In the genomic region with DNA sequence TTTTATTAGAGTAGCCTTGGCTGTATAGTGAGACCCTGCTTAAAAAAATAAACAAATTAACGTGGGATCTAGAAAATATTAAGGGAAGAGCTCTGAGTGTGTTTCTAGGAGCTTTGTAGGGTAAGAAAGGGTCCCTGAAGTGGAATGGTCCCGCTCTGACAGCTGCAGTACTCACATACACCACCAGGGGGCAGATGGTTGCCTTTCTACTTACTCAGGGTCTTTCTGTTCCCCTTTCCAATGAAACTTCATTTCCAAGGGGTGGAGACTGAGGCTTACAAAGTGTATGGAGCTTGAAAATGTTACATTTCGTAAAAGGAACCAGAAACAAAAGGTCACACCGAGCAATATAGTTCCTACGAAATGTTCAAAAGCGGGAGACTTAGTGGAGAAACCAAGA, we compare ENCODE assay signal across 9 mouse cellular contexts. TPM values are rescaled to one million over a fixed set of nuclear protein-coding genes. Genes with fewer than 3 reads are reported as not detected.
DNase-seq lines count a peak whose midpoint lies in the region; ATAC-seq and TF ChIP-seq lines count a peak whose summit lies in the region.
"Had no signal": no experiment of that assay in that cellular context is flagged by ENCODE, and none has a peak within 500 bp of the region (broad histone marks: within the 10 kb centered on the region; RNA-seq: fewer than 3 reads in every experiment).

No protein-coding gene starts in this region.

- H3K4me3 ChIP-seq in hindbrain, embryonic 14.5 days (replicated peaks; ENCODE audit: low read length): no peak overlapping the region
- no peak overlapping the region for H3K4me3 ChIP-seq in hindbrain, embryonic 13.5 days
- no peak overlapping the region for H3K4me3 ChIP-seq in embryonic facial prominence, embryonic 12.5 days
- no peak overlapping the region for H3K4me3 ChIP-seq in hindbrain, postnatal 0 days (ENCODE audit: low read length)
- no peak overlapping the region for H3K4me3 ChIP-seq in limb, embryonic 12.5 days (replicated peaks)
- H3K4me3 ChIP-seq in neural tube, embryonic 11.5 days (ENCODE audit: low read depth, low read length): no peak overlapping the region
- H3K4me3 ChIP-seq: heart, embryonic 13.5 days had no signal

- H3K27ac ChIP-seq in hindbrain, embryonic 14.5 days: no peak overlapping the region
- no peak overlapping the region for H3K27ac ChIP-seq in hindbrain, embryonic 13.5 days
- H3K27ac ChIP-seq in embryonic facial prominence, embryonic 12.5 days: no peak overlapping the region
- H3K27ac ChIP-seq in hindbrain, postnatal 0 days: no peak overlapping the region
- no peak overlapping the region for H3K27ac ChIP-seq in limb, embryonic 12.5 days
- H3K27ac ChIP-seq in neural tube, embryonic 11.5 days (ENCODE audit: low read depth, low read length): no peak overlapping the region
- H3K27ac ChIP-seq: heart, embryonic 13.5 days had no signal

- H3K9me3 ChIP-seq in hindbrain, embryonic 14.5 days (ENCODE audit: control insufficient read depth, low read length): no peaks in the 10 kb centered on the region
- H3K9me3 ChIP-seq in hindbrain, embryonic 13.5 days: no peaks in the 10 kb centered on the region
- no peaks in the 10 kb centered on the region for H3K9me3 ChIP-seq in embryonic facial prominence, embryonic 12.5 days
- no peaks in the 10 kb centered on the region for H3K9me3 ChIP-seq in hindbrain, postnatal 0 days (ENCODE audit: low read length)
- H3K9me3 ChIP-seq in limb, embryonic 12.5 days: no peaks in the 10 kb centered on the region
- H3K9me3 ChIP-seq in neural tube, embryonic 11.5 days (ENCODE audit: control insufficient read depth, low read length): no peaks in the 10 kb centered on the region
- H3K9me3 ChIP-seq: heart, embryonic 13.5 days had no signal

- H3K27me3 ChIP-seq in hindbrain, embryonic 14.5 days (ENCODE audit: control insufficient read depth, insufficient read depth, low read length): peaks cover 25% of the 10 kb centered on the region
- H3K27me3 ChIP-seq in hindbrain, embryonic 13.5 days: peaks cover 33% of the 10 kb centered on the region
- 0 out of 2 replicates have a peak, but pooled peaks cover 4% of the 10 kb centered on the region for H3K27me3 ChIP-seq in embryonic facial prominence, embryonic 12.5 days
- H3K27me3 ChIP-seq in hindbrain, postnatal 0 days (ENCODE audit: insufficient read depth, low read length): no peaks in the 10 kb centered on the region
- 0 out of 2 replicates have a peak, but pooled peaks cover 3% of the 10 kb centered on the region for H3K27me3 ChIP-seq in limb, embryonic 12.5 days
- peaks cover 3% of the 10 kb centered on the region; the same call in 1 of the 2 replicates for H3K27me3 ChIP-seq in neural tube, embryonic 11.5 days (ENCODE audit: control insufficient read depth, insufficient read depth, low read length)

- TF ChIP-seq CTCF in hindbrain, postnatal 0 days (IDR thresholded peaks at IDR 0.05; ENCODE audit: low read depth): peak; percentile 94

- no peak for ATAC-seq in hindbrain, embryonic 14.5 days (ENCODE audit: low FRiP score)
- no peak for ATAC-seq in hindbrain, embryonic 13.5 days (ENCODE audit: low FRiP score)
- no peak for ATAC-seq in embryonic facial prominence, embryonic 12.5 days (ENCODE audit: insufficient number of reproducible peaks, insufficient read depth, low FRiP score, low TSS enrichment)
- ATAC-seq in hindbrain, postnatal 0 days: no peak
- no peak for ATAC-seq in limb, embryonic 12.5 days (ENCODE audit: insufficient number of reproducible peaks, insufficient read depth, low FRiP score, low TSS enrichment, low read depth)
- no peak for ATAC-seq in neural tube, embryonic 11.5 days (ENCODE audit: insufficient read depth, low FRiP score, low TSS enrichment)

- H3K9ac ChIP-seq in hindbrain, embryonic 14.5 days: no peak overlapping the region
- no peak overlapping the region for H3K9ac ChIP-seq in hindbrain, embryonic 13.5 days
- no peak overlapping the region for H3K9ac ChIP-seq in embryonic facial prominence, embryonic 12.5 days
- H3K9ac ChIP-seq in hindbrain, postnatal 0 days (replicated peaks; ENCODE audit: low read length): no peak overlapping the region
- no peak overlapping the region for H3K9ac ChIP-seq in limb, embryonic 12.5 days (replicated peaks)
- H3K9ac ChIP-seq in neural tube, embryonic 11.5 days (ENCODE audit: low read length): no peak overlapping the region
- H3K9ac ChIP-seq: heart, embryonic 13.5 days had no signal

- WGBS in hindbrain, embryonic 14.5 days: 15% methylated on average over 6 of the region's 6 CpGs
- WGBS in hindbrain, embryonic 13.5 days: 15% methylated on average over 6 of the region's 6 CpGs
- WGBS in embryonic facial prominence, embryonic 12.5 days: 10% methylated on average over 6 of the region's 6 CpGs
- WGBS in hindbrain, postnatal 0 days: 8% methylated on average over 6 of the region's 6 CpGs
- 16% methylated on average over 6 of the region's 6 CpGs for WGBS in limb, embryonic 12.5 days
- WGBS in neural tube, embryonic 11.5 days: 16% methylated on average over 6 of the region's 6 CpGs

- H3K4me1 ChIP-seq in hindbrain, embryonic 14.5 days (replicated peaks; ENCODE audit: control insufficient read depth, insufficient read depth, low read length): peaks cover 18% of the 10 kb centered on the region
- peaks cover 19% of the 10 kb centered on the region for H3K4me1 ChIP-seq in hindbrain, embryonic 13.5 days (replicated peaks)
- peaks cover 42% of the 10 kb centered on the region for H3K4me1 ChIP-seq in embryonic facial prominence, embryonic 12.5 days
- peaks cover 12% of the 10 kb centered on the region; the same call in 1 of the 2 replicates for H3K4me1 ChIP-seq in hindbrain, postnatal 0 days (ENCODE audit: insufficient read depth, low read length)
- H3K4me1 ChIP-seq in limb, embryonic 12.5 days (replicated peaks): peaks cover 49% of the 10 kb centered on the region
- H3K4me1 ChIP-seq in neural tube, embryonic 11.5 days (ENCODE audit: control insufficient read depth, insufficient read depth, low read length): peaks cover 7% of the 10 kb centered on the region; the same call in 1 of the 2 replicates

- no peak overlapping the region for H3K4me2 ChIP-seq in hindbrain, embryonic 14.5 days (replicated peaks)
- H3K4me2 ChIP-seq in hindbrain, embryonic 13.5 days: no peak overlapping the region
- H3K4me2 ChIP-seq in embryonic facial prominence, embryonic 12.5 days (replicated peaks): 0 out of 2 replicates have a peak overlapping the region, but pooled peaks have one; percentile 6
- H3K4me2 ChIP-seq in hindbrain, postnatal 0 days (ENCODE audit: low read depth, low read length): no peak overlapping the region
- H3K4me2 ChIP-seq in limb, embryonic 12.5 days: peak overlapping the region; percentile 26; the same call in 1 of the 2 replicates
- H3K4me2 ChIP-seq in neural tube, embryonic 11.5 days (ENCODE audit: low read depth): no peak overlapping the region
- H3K4me2 ChIP-seq: heart, embryonic 13.5 days had no signal

- no peaks in the 10 kb centered on the region for H3K36me3 ChIP-seq in hindbrain, embryonic 14.5 days (replicated peaks; ENCODE audit: control insufficient read depth, insufficient read depth)
- no peaks in the 10 kb centered on the region for H3K36me3 ChIP-seq in hindbrain, embryonic 13.5 days
- H3K36me3 ChIP-seq in embryonic facial prominence, embryonic 12.5 days: 0 out of 2 replicates have a peak, but pooled peaks cover 2% of the 10 kb centered on the region
- no peaks in the 10 kb centered on the region for H3K36me3 ChIP-seq in hindbrain, postnatal 0 days (ENCODE audit: insufficient read depth, low read length)
- H3K36me3 ChIP-seq in limb, embryonic 12.5 days: peaks cover 2% of the 10 kb centered on the region; the same call in 1 of the 2 replicates
- no peaks in the 10 kb centered on the region for H3K36me3 ChIP-seq in neural tube, embryonic 11.5 days (ENCODE audit: control insufficient read depth, insufficient read depth, low read length)

- peak; percentile 86 for DNase-seq in hindbrain, embryonic 14.5 days (ENCODE audit: low spot score)
- DNase-seq in adrenal gland, adult 18-20 months (ENCODE audit: low spot score in 2 of 2): peak; percentile 77 to 79
- peak; percentile 84 for DNase-seq in hindbrain, postnatal 0 days (ENCODE audit: low spot score)
- DNase-seq in neural tube, embryonic 11.5 days (ENCODE audit: low spot score): peak; percentile 84
- DNase-seq in thymus, postnatal 0 days (ENCODE audit: low spot score): peak; percentile 68

RNA-seq across cellular contexts. Expression of a gene that starts 1.6 kb away (rescaled TPM):
- 0.79 and 0.87 TPM in 2 replicates for polyA plus RNA-seq in hindbrain, embryonic 14.5 days (2014; fragmentation: Nextera tagmentation; extraction: Ambion mirVana)
- polyA plus RNA-seq in hindbrain, embryonic 13.5 days (2015; fragmentation: Nextera tagmentation; extraction: Ambion mirVana): 0.38 and 0.43 TPM in 2 replicates
- total RNA-seq in adrenal gland, adult 18-20 months (2021): 10 to 100 TPM; 31.7 to 36.8 TPM
- polyA plus RNA-seq in embryonic facial prominence, embryonic 12.5 days (2016; fragmentation: Nextera tagmentation; extraction: Ambion mirVana): 1.0 and 1.8 TPM in 2 replicates
- 0.61 and 1.3 TPM in 2 replicates for total RNA-seq in hindbrain, postnatal 0 days (2014; rRNA removed)
- polyA plus RNA-seq in hindbrain, postnatal 0 days (2015; fragmentation: Nextera tagmentation; extraction: Ambion mirVana): 2.0 and 2.3 TPM in 2 replicates
- 1.5 and 1.8 TPM in 2 replicates for polyA plus RNA-seq in limb, embryonic 12.5 days (2016; fragmentation: Nextera tagmentation; extraction: Ambion mirVana)
- 1.2 and 1.6 TPM in 2 replicates for polyA plus RNA-seq in neural tube, embryonic 11.5 days (2014; fragmentation: Nextera tagmentation; extraction: Ambion mirVana)
- polyA plus RNA-seq in thymus, postnatal 0 days (2015; fragmentation: Nextera tagmentation; extraction: Ambion mirVana): 0.74 and 0.78 TPM in 2 replicates

RNA-seq across cellular contexts. Expression of a gene that starts 2.9 kb away (rescaled TPM):
- polyA plus RNA-seq in hindbrain, embryonic 14.5 days (2014; fragmentation: Nextera tagmentation; extraction: Ambion mirVana): 19.2 and 20.4 TPM in 2 replicates
- 16.1 TPM in 2 replicates for polyA plus RNA-seq in hindbrain, embryonic 13.5 days (2015; fragmentation: Nextera tagmentation; extraction: Ambion mirVana)
- 10 to 100 TPM; 35.9 to 54.0 TPM for total RNA-seq in adrenal gland, adult 18-20 months (2021)
- 16.3 and 17.9 TPM in 2 replicates for polyA plus RNA-seq in embryonic facial prominence, embryonic 12.5 days (2016; fragmentation: Nextera tagmentation; extraction: Ambion mirVana)
- total RNA-seq in hindbrain, postnatal 0 days (2014; rRNA removed): 60.3 and 60.5 TPM in 2 replicates
- 16.2 and 18.1 TPM in 2 replicates for polyA plus RNA-seq in hindbrain, postnatal 0 days (2015; fragmentation: Nextera tagmentation; extraction: Ambion mirVana)
- 13.5 and 13.6 TPM in 2 replicates for polyA plus RNA-seq in limb, embryonic 12.5 days (2016; fragmentation: Nextera tagmentation; extraction: Ambion mirVana)
- 14.1 and 16.4 TPM in 2 replicates for polyA plus RNA-seq in neural tube, embryonic 11.5 days (2014; fragmentation: Nextera tagmentation; extraction: Ambion mirVana)
- 6.7 and 9.0 TPM in 2 replicates for polyA plus RNA-seq in thymus, postnatal 0 days (2015; fragmentation: Nextera tagmentation; extraction: Ambion mirVana)

RNA-seq across cellular contexts. Expression of a gene that starts 46.7 kb away (rescaled TPM):
- polyA plus RNA-seq in hindbrain, embryonic 14.5 days (2014; fragmentation: Nextera tagmentation; extraction: Ambion mirVana): 2.6 and 3.6 TPM in 2 replicates
- 3.2 and 3.5 TPM in 2 replicates for polyA plus RNA-seq in hindbrain, embryonic 13.5 days (2015; fragmentation: Nextera tagmentation; extraction: Ambion mirVana)
- total RNA-seq in adrenal gland, adult 18-20 months (2021): 10 to 100 TPM in 1 of 2 experiments, 1 to 10 TPM in 1; 8.4 to 10.0 TPM
- 4.1 and 4.6 TPM in 2 replicates for polyA plus RNA-seq in embryonic facial prominence, embryonic 12.5 days (2016; fragmentation: Nextera tagmentation; extraction: Ambion mirVana)
- total RNA-seq in hindbrain, postnatal 0 days (2014; rRNA removed): 18.8 and 22.4 TPM in 2 replicates
- 3.8 and 4.3 TPM in 2 replicates for polyA plus RNA-seq in hindbrain, postnatal 0 days (2015; fragmentation: Nextera tagmentation; extraction: Ambion mirVana)
- polyA plus RNA-seq in limb, embryonic 12.5 days (2016; fragmentation: Nextera tagmentation; extraction: Ambion mirVana): 3.6 and 4.1 TPM in 2 replicates
- polyA plus RNA-seq in neural tube, embryonic 11.5 days (2014; fragmentation: Nextera tagmentation; extraction: Ambion mirVana): 2.0 and 2.7 TPM in 2 replicates
- 2.7 and 4.0 TPM in 2 replicates for polyA plus RNA-seq in thymus, postnatal 0 days (2015; fragmentation: Nextera tagmentation; extraction: Ambion mirVana)

RNA-seq across cellular contexts. Expression of a gene that starts 46.7 kb away (rescaled TPM):
- 34.2 and 38.8 TPM in 2 replicates for polyA plus RNA-seq in hindbrain, embryonic 14.5 days (2014; fragmentation: Nextera tagmentation; extraction: Ambion mirVana)
- 43.9 and 44.9 TPM in 2 replicates for polyA plus RNA-seq in hindbrain, embryonic 13.5 days (2015; fragmentation: Nextera tagmentation; extraction: Ambion mirVana)
- 10 to 100 TPM; 70.0 to 92.4 TPM for total RNA-seq in adrenal gland, adult 18-20 months (2021)
- 61.7 and 63.5 TPM in 2 replicates for polyA plus RNA-seq in embryonic facial prominence, embryonic 12.5 days (2016; fragmentation: Nextera tagmentation; extraction: Ambion mirVana)
- total RNA-seq in hindbrain, postnatal 0 days (2014; rRNA removed): 26.4 and 46.5 TPM in 2 replicates
- polyA plus RNA-seq in hindbrain, postnatal 0 days (2015; fragmentation: Nextera tagmentation; extraction: Ambion mirVana): 42.8 and 44.3 TPM in 2 replicates
- 79.4 and 80.0 TPM in 2 replicates for polyA plus RNA-seq in limb, embryonic 12.5 days (2016; fragmentation: Nextera tagmentation; extraction: Ambion mirVana)
- 49.3 and 54.0 TPM in 2 replicates for polyA plus RNA-seq in neural tube, embryonic 11.5 days (2014; fragmentation: Nextera tagmentation; extraction: Ambion mirVana)
- polyA plus RNA-seq in thymus, postnatal 0 days (2015; fragmentation: Nextera tagmentation; extraction: Ambion mirVana): 86.5 and 92.5 TPM in 2 replicates

RNA-seq across cellular contexts. Expression of a gene that starts 56.1 kb away (rescaled TPM):
- polyA plus RNA-seq in hindbrain, embryonic 14.5 days (2014; fragmentation: Nextera tagmentation; extraction: Ambion mirVana): 0.98 and 1.1 TPM in 2 replicates
- polyA plus RNA-seq in hindbrain, embryonic 13.5 days (2015; fragmentation: Nextera tagmentation; extraction: Ambion mirVana): 0.32 and 0.50 TPM in 2 replicates
- under 1 TPM in 1 of 2 experiments, not detected in 1; 0.17 TPM for total RNA-seq in adrenal gland, adult 18-20 months (2021)
- 0.06 TPM in 1 of 2 replicates, not detected in the other for polyA plus RNA-seq in embryonic facial prominence, embryonic 12.5 days (2016; fragmentation: Nextera tagmentation; extraction: Ambion mirVana)
- total RNA-seq in hindbrain, postnatal 0 days (2014; rRNA removed): 1.9 and 4.4 TPM in 2 replicates
- polyA plus RNA-seq in hindbrain, postnatal 0 days (2015; fragmentation: Nextera tagmentation; extraction: Ambion mirVana): 1.3 TPM in 2 replicates
- polyA plus RNA-seq in limb, embryonic 12.5 days (2016; fragmentation: Nextera tagmentation; extraction: Ambion mirVana): 0.14 TPM in 1 of 2 replicates, not detected in the other
- not detected in 2 replicates for polyA plus RNA-seq in neural tube, embryonic 11.5 days (2014; fragmentation: Nextera tagmentation; extraction: Ambion mirVana)
- polyA plus RNA-seq in thymus, postnatal 0 days (2015; fragmentation: Nextera tagmentation; extraction: Ambion mirVana): 0.24 and 0.42 TPM in 2 replicates
- polyA plus RNA-seq: heart, embryonic 13.5 days had no signal

Comparison
In these comparisons a context has a peak if more than half of its experiments do, and no peak if none do; other contexts are left out.
1. H3K4me2 ChIP-seq: peak in embryonic facial prominence, embryonic 12.5 days (single experiment) and limb, embryonic 12.5 days (single experiment); none in hindbrain, embryonic 14.5 days (single experiment), hindbrain, embryonic 13.5 days (single experiment), hindbrain, postnatal 0 days (single experiment) and neural tube, embryonic 11.5 days (single experiment).
2. Peak in every context shown above with its lines, with median percentiles within 50 percentile points of each other: DNase-seq.